Mouse (Mus musculus): ENCODE measurements around the gene Pcgf3.

DNA sequence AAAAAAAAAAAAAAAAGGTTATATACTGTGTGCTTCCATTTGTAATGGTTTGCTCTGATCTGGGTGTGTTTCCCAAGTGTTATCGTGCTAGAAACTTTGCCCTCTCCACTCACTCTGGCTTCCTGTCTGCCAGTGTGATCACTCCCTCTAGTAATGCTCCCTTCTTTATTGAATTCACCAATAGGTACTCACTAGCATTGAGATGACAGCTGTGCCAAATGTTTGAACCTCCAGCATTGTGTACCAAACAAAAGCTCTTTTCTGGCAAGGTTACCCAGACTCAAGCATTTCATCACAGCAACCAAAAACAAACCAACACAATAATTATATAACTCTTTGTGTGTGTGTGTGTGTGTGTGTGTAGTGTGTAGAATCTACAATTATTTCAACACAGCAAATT lies 9.4 kb upstream of the Pcgf3 start:
- no peak for TF ChIP-seq CTCF (IDR thresholded peaks at IDR 0.05; ENCODE audit: low read depth)
- TF ChIP-seq EP300 (optimal IDR thresholded peaks at IDR 0.05): no peak
